Mouse (Mus musculus): ENCODE data around the gene Adap1. TPM values are rescaled to one million over a fixed set of nuclear protein-coding genes. Genes with fewer than 3 reads are reported as not detected.

Gene Adap1
- polyA plus RNA-seq, 1 experiment from 2014 or later = 38.7 TPM

GRCm38 (mm10) chr5:139227645-139228044 lies 97.8 kb downstream of the Adap1 start:
- Histone ChIP-seq H3K9me3 (no peaks in the 10 kb centered on the region), H3K4me1 (no peaks in the 10 kb centered on the region), H3K27me3 (no peaks in the 10 kb centered on the region), H3K4me2 (replicated peaks) (no peak overlapping the region), H3K4me3 (no peak overlapping the region), H3K36me3 (peaks cover 82% of the 10 kb centered on the region), H3K9ac (replicated peaks) (no peak overlapping the region), H3K27ac (replicated peaks) (no peak overlapping the region)
- ATAC-seq (replicated peaks) = no peak
- 94% methylated on average over 2 of the region's 2 CpGs for WGBS

GRCm38 (mm10) chr5:139227236-139227635 lies 98.2 kb downstream of the Adap1 start:
- H3K9me3 ChIP-seq = no peaks in the 10 kb centered on the region
- no peaks in the 10 kb centered on the region for H3K4me1 ChIP-seq
- 94% methylated on average over 4 of the region's 4 CpGs for WGBS
- H3K36me3 ChIP-seq = peaks cover 84% of the 10 kb centered on the region
- H3K4me3 ChIP-seq = no peak overlapping the region
- no peak overlapping the region for H3K9ac ChIP-seq (replicated peaks)
- H3K27ac ChIP-seq (replicated peaks) = no peak overlapping the region
- no peak overlapping the region for H3K4me2 ChIP-seq (replicated peaks)
- no peaks in the 10 kb centered on the region for H3K27me3 ChIP-seq
- no peak for ATAC-seq (replicated peaks)

GRCm38 (mm10) chr5:139223331-139223730 lies 102.1 kb downstream of the Adap1 start:
- H3K9ac ChIP-seq (replicated peaks) = no peak overlapping the region
- H3K27me3 ChIP-seq = no peaks in the 10 kb centered on the region
- ATAC-seq (replicated peaks) = no peak
- peaks cover 61% of the 10 kb centered on the region for H3K36me3 ChIP-seq
- H3K9me3 ChIP-seq = no peaks in the 10 kb centered on the region
- no peak overlapping the region for H3K4me3 ChIP-seq
- WGBS = 93% methylated on average over 10 of the region's 10 CpGs
- no peak overlapping the region for H3K27ac ChIP-seq (replicated peaks)
- H3K4me2 ChIP-seq (replicated peaks) = no peak overlapping the region
- no peaks in the 10 kb centered on the region for H3K4me1 ChIP-seq

MicroRNA genes within 50 kb of the gene (microRNA counts, 519-probe panel; counts per million panel counts)
- microRNA mmu-miR-339-3p = not detected
- not detected for microRNA mmu-miR-339-5p

Small RNA genes lying within 50 kb of the gene (microRNA-seq; reads per million reads assigned to microRNA genes)
- 350 reads per million, percentile 69 among the genes with 10 or more reads in this experiment for gene Mir339

Other genes starting within 250 kb of the Adap1 start
- gene Prkar1b, start 175.6 kb downstream of the Adap1 start, polyA plus RNA-seq (2015; fragmentation: Nextera tagmentation; extraction: Ambion mirVana) = 171 and 193 TPM in 2 replicates
- gene Dnaaf5, start 175.4 kb downstream of the Adap1 start, polyA plus RNA-seq (2015; fragmentation: Nextera tagmentation; extraction: Ambion mirVana) = 3.2 and 3.9 TPM in 2 replicates
- 51.5 and 54.3 TPM in 2 replicates for gene Sun1, start 125.0 kb downstream of the Adap1 start, polyA plus RNA-seq (2015; fragmentation: Nextera tagmentation; extraction: Ambion mirVana)
- gene Get4, start 73.3 kb downstream of the Adap1 start, polyA plus RNA-seq (2015; fragmentation: Nextera tagmentation; extraction: Ambion mirVana) = 127 and 133 TPM in 2 replicates
- 104 and 113 TPM in 2 replicates for gene Cox19, start 25.8 kb upstream of the Adap1 start, polyA plus RNA-seq (2015; fragmentation: Nextera tagmentation; extraction: Ambion mirVana)
- gene Cyp2w1, start 27.0 kb upstream of the Adap1 start, polyA plus RNA-seq (2015; fragmentation: Nextera tagmentation; extraction: Ambion mirVana) = not detected in 2 replicates
- gene Gpr146, start 52.1 kb upstream of the Adap1 start, polyA plus RNA-seq (2015; fragmentation: Nextera tagmentation; extraction: Ambion mirVana) = 1.3 and 1.5 TPM in 2 replicates
- gene C130050O18Rik, start 79.7 kb upstream of the Adap1 start, polyA plus RNA-seq (2015; fragmentation: Nextera tagmentation; extraction: Ambion mirVana) = 0.13 and 0.20 TPM in 2 replicates
- gene Gper1, start 97.5 kb upstream of the Adap1 start, polyA plus RNA-seq (2015; fragmentation: Nextera tagmentation; extraction: Ambion mirVana) = 7.3 and 8.2 TPM in 2 replicates
- 20.4 and 21.0 TPM in 2 replicates for gene 3110082I17Rik, start 134.9 kb upstream of the Adap1 start, polyA plus RNA-seq (2015; fragmentation: Nextera tagmentation; extraction: Ambion mirVana)
- gene Zfand2a, start 158.9 kb upstream of the Adap1 start, polyA plus RNA-seq (2015; fragmentation: Nextera tagmentation; extraction: Ambion mirVana) = 14.2 and 17.5 TPM in 2 replicates
- gene Uncx, start 217.9 kb upstream of the Adap1 start, polyA plus RNA-seq (2015; fragmentation: Nextera tagmentation; extraction: Ambion mirVana) = 4.2 and 4.8 TPM in 2 replicates